Mouse (Mus musculus): ENCODE results near the gene Rhbdd3. TPM values are rescaled to one million over a fixed set of nuclear protein-coding genes. Genes with fewer than 3 reads are reported as not detected.

The Rhbdd3 gene
- polyA plus RNA-seq, 1 experiment from 2014 or later = 19.6 TPM

GRCm38 (mm10) chr11:5114931-5115581 is 16.3 kb downstream of the Rhbdd3 start:
- Histone ChIP-seq H3K4me3 (ENCODE audit: low read depth, low read length) (no peak overlapping the region), H3K9me3 (ENCODE audit: control insufficient read depth, low read length) (no peaks in the 10 kb centered on the region), H3K4me2 (replicated peaks; ENCODE audit: low read depth) (no peak overlapping the region), H3K27ac (replicated peaks) (no peak overlapping the region), H3K9ac (ENCODE audit: low read length) (no peak overlapping the region), H3K36me3 (ENCODE audit: control insufficient read depth, insufficient read depth, low read length) (no peaks in the 10 kb centered on the region), H3K4me1 (replicated peaks; ENCODE audit: control insufficient read depth, insufficient read depth) (no peaks in the 10 kb centered on the region), H3K27me3 (ENCODE audit: control insufficient read depth, insufficient read depth, low read length) (no peaks in the 10 kb centered on the region)
- TF ChIP-seq CTCF (IDR thresholded peaks at IDR 0.05; ENCODE audit: low read depth) = peak; percentile 100
- TF ChIP-seq EP300 (optimal IDR thresholded peaks at IDR 0.05) = no peak
- ATAC-seq (ENCODE audit: low FRiP score, low TSS enrichment) = peak; percentile 80
- DNase-seq (ENCODE audit: low spot score) = peak; percentile 92
- WGBS = 27% methylated on average over 13 of the region's 13 CpGs

DNA sequence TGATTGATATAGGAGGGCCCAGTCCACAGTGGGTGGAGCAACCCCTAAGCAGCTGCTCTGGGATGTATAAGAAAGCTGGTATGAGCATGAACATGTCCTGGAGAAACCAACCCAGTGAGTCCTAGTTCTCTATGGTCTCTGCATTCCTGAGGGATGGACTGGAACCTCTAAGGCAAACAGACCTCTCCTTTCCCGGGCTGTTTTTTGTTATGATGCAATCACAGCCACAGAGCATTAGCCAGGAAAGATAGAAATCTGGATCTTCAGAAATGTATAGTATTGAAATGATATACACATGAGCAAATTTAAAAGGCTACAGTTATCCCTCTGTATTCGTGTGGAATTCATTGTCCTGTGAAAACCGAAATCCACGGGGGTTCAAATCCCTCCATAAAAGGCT is 27.0 kb downstream of the Rhbdd3 start:
- ATAC-seq (ENCODE audit: low FRiP score, low TSS enrichment) (no peak), DNase-seq (ENCODE audit: low spot score) (no peak)
- no peak overlapping the region for H3K4me2 ChIP-seq (replicated peaks; ENCODE audit: low read depth)
- H3K27me3 ChIP-seq (ENCODE audit: control insufficient read depth, insufficient read depth, low read length) = no peaks in the 10 kb centered on the region
- H3K4me3 ChIP-seq (ENCODE audit: low read depth, low read length) = no peak overlapping the region
- H3K27ac ChIP-seq (replicated peaks) = no peak overlapping the region
- H3K4me1 ChIP-seq (replicated peaks; ENCODE audit: control insufficient read depth, insufficient read depth) = 0 out of 2 replicates have a peak, but pooled peaks cover 3% of the 10 kb centered on the region
- no peaks in the 10 kb centered on the region for H3K9me3 ChIP-seq (ENCODE audit: control insufficient read depth, low read length)
- TF ChIP-seq CTCF (IDR thresholded peaks at IDR 0.05; ENCODE audit: low read depth) (no peak), EP300 (optimal IDR thresholded peaks at IDR 0.05) (no peak)
- 56% methylated on average over 4 of the region's 4 CpGs for WGBS
- H3K36me3 ChIP-seq (ENCODE audit: control insufficient read depth, insufficient read depth, low read length) = no peaks in the 10 kb centered on the region; the same call in 1 of the 2 replicates
- H3K9ac ChIP-seq (ENCODE audit: low read length) = no peak overlapping the region

DNA sequence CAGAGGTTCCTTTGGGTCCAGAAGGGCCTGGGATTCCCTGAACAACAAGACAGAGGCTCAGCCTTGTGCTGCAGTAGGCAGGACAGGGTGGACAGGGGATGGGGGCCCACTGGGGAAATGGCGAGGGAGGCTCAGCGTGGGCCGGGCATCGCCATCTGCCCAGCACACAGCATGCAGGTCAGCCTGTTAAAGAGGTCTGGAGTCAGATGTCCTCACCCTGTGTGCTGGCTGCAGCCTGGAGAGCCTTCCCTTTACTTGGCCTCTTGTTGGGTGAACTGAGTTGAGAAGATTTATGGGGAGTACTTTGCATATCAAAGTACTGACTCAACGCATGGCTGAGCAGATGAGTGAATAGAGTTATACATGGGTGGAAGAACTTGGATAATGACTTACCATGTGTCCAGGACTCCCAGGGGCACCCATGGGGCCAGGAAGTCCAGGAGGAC is 30.3 kb downstream of the Rhbdd3 start:
- Histone ChIP-seq H3K4me1 (replicated peaks; ENCODE audit: control insufficient read depth, insufficient read depth) (0 out of 2 replicates have a peak, but pooled peaks cover 3% of the 10 kb centered on the region), H3K27ac (replicated peaks) (no peak overlapping the region), H3K27me3 (ENCODE audit: control insufficient read depth, insufficient read depth, low read length) (no peaks in the 10 kb centered on the region), H3K4me2 (replicated peaks; ENCODE audit: low read depth) (no peak overlapping the region), H3K9me3 (ENCODE audit: control insufficient read depth, low read length) (no peaks in the 10 kb centered on the region), H3K4me3 (ENCODE audit: low read depth, low read length) (no peak overlapping the region), H3K36me3 (ENCODE audit: control insufficient read depth, insufficient read depth, low read length) (no peaks in the 10 kb centered on the region; the same call in 1 of the 2 replicates), H3K9ac (ENCODE audit: low read length) (peak overlapping the region; percentile 35; the same call in 1 of the 2 replicates)
- ATAC-seq (ENCODE audit: low FRiP score, low TSS enrichment) = 0 out of 2 replicates have a peak, but pooled peaks have one; percentile 21
- WGBS = 53% methylated on average over 5 of the region's 5 CpGs
- no peak for TF ChIP-seq CTCF (IDR thresholded peaks at IDR 0.05; ENCODE audit: low read depth)
- no peak for TF ChIP-seq EP300 (optimal IDR thresholded peaks at IDR 0.05)
- no peak for DNase-seq (ENCODE audit: low spot score)

DNA sequence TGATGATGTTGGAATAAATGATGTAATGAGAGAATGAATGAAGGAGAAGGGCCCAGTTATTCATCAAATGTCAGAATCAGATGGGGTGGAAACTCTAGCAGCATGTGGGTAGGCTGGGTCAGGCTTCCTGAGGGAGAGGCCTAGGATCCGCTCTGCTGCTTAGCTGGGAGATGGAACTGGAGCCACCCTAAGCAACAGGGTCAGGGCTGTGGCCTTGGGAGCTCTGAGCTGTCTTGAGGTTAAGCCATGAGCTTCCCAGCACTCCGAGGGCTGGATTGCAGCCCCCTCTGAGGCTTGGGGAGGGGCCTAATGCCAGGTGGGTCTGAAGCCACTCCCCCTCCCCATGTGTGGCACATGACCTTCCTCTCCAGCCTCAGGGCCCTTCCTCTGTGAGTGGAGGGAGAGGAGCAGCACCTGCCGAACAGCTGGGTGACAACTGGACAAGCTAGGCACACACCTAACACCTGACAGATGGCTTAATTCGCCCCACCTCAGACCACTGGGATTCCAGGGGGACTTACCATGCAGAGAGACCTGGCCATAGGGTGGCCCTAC is 31.5 kb downstream of the Rhbdd3 start:
- ATAC-seq (ENCODE audit: low FRiP score, low TSS enrichment) = no peak
- TF ChIP-seq EP300 (optimal IDR thresholded peaks at IDR 0.05) = no peak
- no peak overlapping the region for H3K4me3 ChIP-seq (ENCODE audit: low read depth, low read length)
- H3K9ac ChIP-seq (ENCODE audit: low read length) = no peak overlapping the region
- no peaks in the 10 kb centered on the region; the same call in 1 of the 2 replicates for H3K36me3 ChIP-seq (ENCODE audit: control insufficient read depth, insufficient read depth, low read length)
- no peaks in the 10 kb centered on the region for H3K27me3 ChIP-seq (ENCODE audit: control insufficient read depth, insufficient read depth, low read length)
- 64% methylated on average over 4 of the region's 4 CpGs for WGBS
- H3K9me3 ChIP-seq (ENCODE audit: control insufficient read depth, low read length) = no peaks in the 10 kb centered on the region
- 0 out of 2 replicates have a peak, but pooled peaks cover 3% of the 10 kb centered on the region for H3K4me1 ChIP-seq (replicated peaks; ENCODE audit: control insufficient read depth, insufficient read depth)
- H3K27ac ChIP-seq (replicated peaks) = no peak overlapping the region
- DNase-seq (ENCODE audit: low spot score) = no peak
- no peak overlapping the region for H3K4me2 ChIP-seq (replicated peaks; ENCODE audit: low read depth)

- no peak for ATAC-seq (ENCODE audit: low FRiP score, low TSS enrichment)
- TF ChIP-seq CTCF (IDR thresholded peaks at IDR 0.05; ENCODE audit: low read depth) (no peak), EP300 (optimal IDR thresholded peaks at IDR 0.05) (no peak)
- no peaks in the 10 kb centered on the region for H3K9me3 ChIP-seq (ENCODE audit: control insufficient read depth, low read length)
- 52% methylated on average over 4 of the region's 4 CpGs for WGBS
- no peak for DNase-seq (ENCODE audit: low spot score)
- no peak overlapping the region for H3K27ac ChIP-seq (replicated peaks)
- H3K9ac ChIP-seq (ENCODE audit: low read length) = no peak overlapping the region
- H3K36me3 ChIP-seq (ENCODE audit: control insufficient read depth, insufficient read depth, low read length) = no peaks in the 10 kb centered on the region; the same call in 1 of the 2 replicates
- H3K4me2 ChIP-seq (replicated peaks; ENCODE audit: low read depth) = no peak overlapping the region
- H3K4me1 ChIP-seq (replicated peaks; ENCODE audit: control insufficient read depth, insufficient read depth) = 0 out of 2 replicates have a peak, but pooled peaks cover 3% of the 10 kb centered on the region
- no peaks in the 10 kb centered on the region for H3K27me3 ChIP-seq (ENCODE audit: control insufficient read depth, insufficient read depth, low read length)
- H3K4me3 ChIP-seq (ENCODE audit: low read depth, low read length) = no peak overlapping the region
These were observed 34.0 kb downstream of the Rhbdd3 start for GRCm38 (mm10) chr11:5132751-5133150.

DNA sequence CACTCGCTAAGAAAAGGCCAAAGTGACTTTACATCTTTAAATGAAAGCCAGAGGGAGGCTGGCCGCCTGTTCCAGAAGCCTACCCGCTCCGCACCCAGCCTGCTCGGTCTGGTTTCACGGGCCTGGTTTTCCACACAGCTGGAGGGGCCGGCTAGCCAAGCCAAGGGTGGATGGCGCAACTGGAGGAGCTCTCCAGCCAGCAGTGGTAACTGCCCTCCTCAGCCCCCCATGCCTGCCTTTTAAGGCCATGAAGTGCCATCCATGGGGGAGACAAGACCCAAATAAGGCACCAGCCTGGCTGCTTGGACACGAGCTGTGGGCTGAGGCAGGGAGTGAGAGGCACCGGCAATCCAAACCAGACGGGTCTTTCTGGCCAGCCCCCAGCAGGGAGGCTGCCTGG is 37.2 kb downstream of the Rhbdd3 start:
- DNase-seq (ENCODE audit: low spot score) (no peak), ATAC-seq (ENCODE audit: low FRiP score, low TSS enrichment) (peak; percentile 70; the same call in 1 of the 2 replicates)
- Histone ChIP-seq H3K4me2 (replicated peaks; ENCODE audit: low read depth) (no peak overlapping the region), H3K9ac (ENCODE audit: low read length) (peak overlapping the region; percentile 35; the same call in 1 of the 2 replicates), H3K27ac (replicated peaks) (peak overlapping the region; percentile 77), H3K27me3 (ENCODE audit: control insufficient read depth, insufficient read depth, low read length) (no peaks in the 10 kb centered on the region), H3K4me3 (ENCODE audit: low read depth, low read length) (0 out of 2 replicates have a peak overlapping the region, but pooled peaks have one; percentile 15), H3K4me1 (replicated peaks; ENCODE audit: control insufficient read depth, insufficient read depth) (peaks cover 9% of the 10 kb centered on the region; the same call in 1 of the 2 replicates), H3K36me3 (ENCODE audit: control insufficient read depth, insufficient read depth, low read length) (no peaks in the 10 kb centered on the region), H3K9me3 (ENCODE audit: control insufficient read depth, low read length) (no peaks in the 10 kb centered on the region)
- WGBS = 60% methylated on average over 11 of the region's 11 CpGs
- no peak for TF ChIP-seq CTCF (IDR thresholded peaks at IDR 0.05; ENCODE audit: low read depth)
- TF ChIP-seq EP300 (optimal IDR thresholded peaks at IDR 0.05) = no peak
